Mouse (Mus musculus): ENCODE measurements around the gene Gm20388. TPM values are rescaled to one million over a fixed set of nuclear protein-coding genes. Genes with fewer than 3 reads are reported as not detected.

Gm20388 gene
- polyA plus RNA-seq, 1 experiment = 59.3 TPM

- no peak for TF ChIP-seq CTCF (IDR thresholded peaks at IDR 0.05; ENCODE audit: borderline replicate concordance, extremely low read depth, insufficient read depth, insufficient read length)
- TF ChIP-seq POLR2A (IDR thresholded peaks at IDR 0.05; ENCODE audit: borderline replicate concordance, extremely low read depth, insufficient read depth, insufficient read length, poor library complexity, severe bottlenecking) = no peak
- peak; percentile 54 for DNase-seq (ENCODE audit: low read depth)
These were observed 3422.5 kb downstream of the Gm20388 start for GRCm38 (mm10) chr8:123333091-123333587.

GRCm38 (mm10) chr8:123333864-123334263, 3423.2 kb downstream of the Gm20388 start:
- peak; percentile 68 for DNase-seq (ENCODE audit: low read depth)
- TF ChIP-seq POLR2A (IDR thresholded peaks at IDR 0.05; ENCODE audit: borderline replicate concordance, extremely low read depth, insufficient read depth, insufficient read length, poor library complexity, severe bottlenecking) (no peak), CTCF (IDR thresholded peaks at IDR 0.05; ENCODE audit: borderline replicate concordance, extremely low read depth, insufficient read depth, insufficient read length) (no peak)

- TF ChIP-seq POLR2A (IDR thresholded peaks at IDR 0.05; ENCODE audit: borderline replicate concordance, extremely low read depth, insufficient read depth, insufficient read length, poor library complexity, severe bottlenecking) (no peak), CTCF (IDR thresholded peaks at IDR 0.05; ENCODE audit: borderline replicate concordance, extremely low read depth, insufficient read depth, insufficient read length) (no peak)
- DNase-seq (ENCODE audit: low read depth) = no peak
These were observed 3423.8 kb downstream of the Gm20388 start for GRCm38 (mm10) chr8:123334467-123334866.

- DNase-seq (ENCODE audit: low read depth) = no peak
- no peak for TF ChIP-seq CTCF (IDR thresholded peaks at IDR 0.05; ENCODE audit: borderline replicate concordance, extremely low read depth, insufficient read depth, insufficient read length)
- TF ChIP-seq POLR2A (IDR thresholded peaks at IDR 0.05; ENCODE audit: borderline replicate concordance, extremely low read depth, insufficient read depth, insufficient read length, poor library complexity, severe bottlenecking) = no peak
These were observed 3426.8 kb downstream of the Gm20388 start for GRCm38 (mm10) chr8:123337475-123337874.

- TF ChIP-seq POLR2A (IDR thresholded peaks at IDR 0.05; ENCODE audit: borderline replicate concordance, extremely low read depth, insufficient read depth, insufficient read length, poor library complexity, severe bottlenecking) = no peak
- TF ChIP-seq CTCF (IDR thresholded peaks at IDR 0.05; ENCODE audit: borderline replicate concordance, extremely low read depth, insufficient read depth, insufficient read length) = peak; percentile 20; the same call in 1 of the 2 replicates
- no peak for DNase-seq (ENCODE audit: low read depth)
These were observed 3429.4 kb downstream of the Gm20388 start for GRCm38 (mm10) chr8:123340071-123340470.

GRCm38 (mm10) chr8:123341040-123342015, 3430.7 kb downstream of the Gm20388 start:
- no peak for TF ChIP-seq CTCF (IDR thresholded peaks at IDR 0.05; ENCODE audit: borderline replicate concordance, extremely low read depth, insufficient read depth, insufficient read length)
- TF ChIP-seq POLR2A (IDR thresholded peaks at IDR 0.05; ENCODE audit: borderline replicate concordance, extremely low read depth, insufficient read depth, insufficient read length, poor library complexity, severe bottlenecking) = no peak
- no peak for DNase-seq (ENCODE audit: low read depth)

GRCm38 (mm10) chr8:123342253-123342652, 3431.6 kb downstream of the Gm20388 start:
- no peak for TF ChIP-seq CTCF (IDR thresholded peaks at IDR 0.05; ENCODE audit: borderline replicate concordance, extremely low read depth, insufficient read depth, insufficient read length)
- no peak for DNase-seq (ENCODE audit: low read depth)

GRCm38 (mm10) chr8:123342911-123343310, 3432.3 kb downstream of the Gm20388 start:
- no peak for TF ChIP-seq POLR2A (IDR thresholded peaks at IDR 0.05; ENCODE audit: borderline replicate concordance, extremely low read depth, insufficient read depth, insufficient read length, poor library complexity, severe bottlenecking)
- no peak for TF ChIP-seq CTCF (IDR thresholded peaks at IDR 0.05; ENCODE audit: borderline replicate concordance, extremely low read depth, insufficient read depth, insufficient read length)
- DNase-seq (ENCODE audit: low read depth) = no peak

- TF ChIP-seq POLR2A (IDR thresholded peaks at IDR 0.05; ENCODE audit: borderline replicate concordance, extremely low read depth, insufficient read depth, insufficient read length, poor library complexity, severe bottlenecking) = no peak
- no peak for TF ChIP-seq CTCF (IDR thresholded peaks at IDR 0.05; ENCODE audit: borderline replicate concordance, extremely low read depth, insufficient read depth, insufficient read length)
- no peak for DNase-seq (ENCODE audit: low read depth)
These were observed 3432.8 kb downstream of the Gm20388 start for GRCm38 (mm10) chr8:123343422-123343821.

GRCm38 (mm10) chr8:123345135-123345534, 3434.5 kb downstream of the Gm20388 start:
- no peak for TF ChIP-seq POLR2A (IDR thresholded peaks at IDR 0.05; ENCODE audit: borderline replicate concordance, extremely low read depth, insufficient read depth, insufficient read length, poor library complexity, severe bottlenecking)
- DNase-seq (ENCODE audit: low read depth) = no peak

GRCm38 (mm10) chr8:123345856-123346255, 3435.2 kb downstream of the Gm20388 start:
- no peak for DNase-seq (ENCODE audit: low read depth)
- TF ChIP-seq CTCF (IDR thresholded peaks at IDR 0.05; ENCODE audit: borderline replicate concordance, extremely low read depth, insufficient read depth, insufficient read length) (no peak), POLR2A (IDR thresholded peaks at IDR 0.05; ENCODE audit: borderline replicate concordance, extremely low read depth, insufficient read depth, insufficient read length, poor library complexity, severe bottlenecking) (no peak)

- DNase-seq (ENCODE audit: low read depth) = no peak
- TF ChIP-seq POLR2A (IDR thresholded peaks at IDR 0.05; ENCODE audit: borderline replicate concordance, extremely low read depth, insufficient read depth, insufficient read length, poor library complexity, severe bottlenecking) = no peak
- no peak for TF ChIP-seq CTCF (IDR thresholded peaks at IDR 0.05; ENCODE audit: borderline replicate concordance, extremely low read depth, insufficient read depth, insufficient read length)
These were observed 3436.7 kb downstream of the Gm20388 start for GRCm38 (mm10) chr8:123347293-123347692.

All from brain, embryonic 14.5 days (tissue).